Mouse (Mus musculus) heart, postnatal 25 days (tissue): ENCODE results near the gene Slc27a3. TPM values are rescaled to one million over a fixed set of nuclear protein-coding genes. Genes with fewer than 3 reads are reported as not detected.

ENCODE experiments used
- DNase-seq: peaks from one replicate; pipeline ENCODE4 v3.0.0; 2022; ENCODE audit warnings: low spot score
- intact Hi-C: fragments of 180-260 bp; cut with DNase I; formaldehyde crosslinking; loops from one replicate; pipeline ENCODE4 v1.15.1; 2025
- total RNA-seq, 2 experiments: library from RNA; stranded (reverse); gene quantifications; 2 replicates each; pipeline ENCODE4 v1.2.3; 2021

The Slc27a3 gene
- total RNA-seq, 2 experiments from 2014 or later = 0.78 to 1.4 TPM

GRCm38 (mm10) chr3:90392661-90393060 lies 2.9 kb upstream of the Slc27a3 start:
- intact Hi-C loops = no loop called here
- DNase-seq = no peak

GRCm38 (mm10) chr3:90391941-90392340 lies 2.2 kb upstream of the Slc27a3 start:
- intact Hi-C loops = no loop called here
- DNase-seq = no peak

DNA sequence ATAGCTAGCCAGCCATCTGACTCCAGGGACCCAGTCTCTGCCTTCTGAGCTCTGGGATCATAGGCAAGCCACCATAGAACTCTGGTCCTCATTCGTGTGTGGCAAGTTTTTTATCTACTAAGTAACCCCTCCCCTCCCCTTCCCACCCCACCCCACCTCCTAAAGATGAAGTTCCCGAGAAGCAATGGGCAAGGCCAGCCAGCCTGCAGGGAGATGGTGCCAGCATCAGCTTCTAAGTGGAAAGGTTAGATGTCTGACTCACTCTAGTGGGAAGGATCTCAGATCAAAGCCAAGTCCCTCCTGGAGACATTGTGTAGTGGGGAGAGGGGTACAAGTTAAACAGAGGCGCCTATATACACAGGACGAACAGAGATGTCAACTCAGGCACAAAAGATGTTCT lies 1.3 kb upstream of the Slc27a3 start:
- intact Hi-C loops = no loop called here
- DNase-seq = no peak

DNA sequence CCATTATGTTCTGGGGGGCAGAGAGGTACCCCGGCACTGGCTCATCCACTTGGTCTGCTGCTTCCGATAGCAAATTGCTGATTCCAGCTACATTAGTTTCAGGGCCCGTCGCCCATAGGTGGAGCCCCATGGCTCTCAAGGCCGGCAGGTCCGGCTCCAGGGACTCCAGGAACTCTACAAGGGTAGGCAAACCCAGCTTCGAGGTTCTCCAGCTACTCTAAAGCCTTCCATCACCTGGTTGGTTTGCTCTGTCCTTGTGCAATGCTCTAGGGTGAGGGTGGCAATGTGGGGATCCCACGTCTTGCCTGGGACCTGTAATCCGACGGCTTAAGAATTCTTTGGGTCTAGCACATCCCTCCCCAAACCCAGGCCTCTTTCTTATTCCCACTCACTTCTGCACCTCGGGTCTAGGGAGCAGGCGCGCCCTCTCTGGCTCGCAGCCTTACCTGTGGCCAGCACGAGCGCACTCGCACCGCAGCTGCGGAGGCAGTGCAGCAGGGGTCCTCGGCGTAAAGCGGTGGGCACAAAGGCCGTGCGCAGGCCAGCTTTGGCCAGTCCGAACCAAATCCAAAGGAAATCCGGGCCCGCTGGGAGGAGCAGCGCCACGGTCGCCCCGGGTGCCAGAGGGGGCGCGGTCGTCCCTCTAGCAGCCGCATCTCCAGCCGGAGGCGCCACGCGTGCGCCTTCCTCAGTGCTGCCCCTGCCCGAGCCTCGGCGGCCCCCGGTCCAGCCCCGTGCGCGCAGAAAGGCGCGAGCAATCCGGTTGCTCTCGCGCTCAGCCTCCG lies 820 bp downstream of the Slc27a3 start:
- intact Hi-C loops = no loop called here
- DNase-seq = peak; percentile 10

DNA sequence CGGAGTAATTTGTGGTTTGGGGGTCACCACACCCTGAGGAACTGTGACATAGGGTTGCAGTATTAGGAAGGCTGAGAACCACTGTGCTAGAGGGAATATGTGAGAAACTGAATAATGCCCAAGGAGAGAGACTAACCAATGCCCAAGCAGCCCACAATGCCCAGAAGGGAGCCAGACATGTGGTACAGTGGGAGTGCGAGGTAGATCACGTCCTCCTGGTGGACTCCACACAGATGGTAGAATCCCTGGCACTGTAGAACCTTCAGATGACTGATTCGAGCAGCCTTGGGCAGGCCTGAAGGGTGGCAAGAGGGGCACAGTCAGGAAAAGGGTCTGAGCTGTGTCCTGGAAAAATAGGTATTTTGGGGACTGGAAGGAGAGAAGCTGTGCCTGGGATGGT lies 1.5 kb downstream of the Slc27a3 start:
- intact Hi-C loops = no loop called here
- no peak for DNase-seq

- no peak for DNase-seq
- intact Hi-C loops = no loop called here
Observed at GRCm38 (mm10) chr3:90387483-90387882, 2.3 kb downstream of the Slc27a3 start.

GRCm38 (mm10) chr3:90386817-90387216 lies 2.9 kb downstream of the Slc27a3 start:
- DNase-seq = no peak
- intact Hi-C loops = no loop called here

DNA sequence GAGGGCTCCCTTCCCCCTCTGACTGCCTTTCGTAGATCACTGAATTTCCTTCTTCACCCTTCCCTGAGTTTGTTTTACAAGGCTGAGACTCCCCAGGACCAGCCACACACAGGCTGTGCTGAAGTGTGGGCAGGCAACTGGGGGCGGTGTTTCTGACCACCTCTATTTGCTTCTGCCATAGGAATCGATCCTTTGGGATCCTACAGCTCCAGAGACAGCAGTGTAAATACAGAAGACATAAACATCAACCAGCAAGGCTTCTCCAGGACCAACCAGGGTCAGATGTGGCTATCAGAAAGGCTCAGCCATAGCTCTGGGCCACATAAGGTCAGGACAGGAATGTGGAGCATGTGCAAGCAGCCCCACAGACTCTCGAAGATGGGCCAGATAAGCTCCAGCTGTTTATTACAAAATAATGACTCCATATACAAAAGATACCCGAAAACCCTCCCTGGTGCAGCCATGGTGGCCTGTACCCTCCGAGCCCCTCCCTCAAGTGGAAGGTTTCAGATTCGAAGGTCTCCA lies 4.8 kb downstream of the Slc27a3 start:
- intact Hi-C loops = no loop called here
- no peak for DNase-seq

DNA sequence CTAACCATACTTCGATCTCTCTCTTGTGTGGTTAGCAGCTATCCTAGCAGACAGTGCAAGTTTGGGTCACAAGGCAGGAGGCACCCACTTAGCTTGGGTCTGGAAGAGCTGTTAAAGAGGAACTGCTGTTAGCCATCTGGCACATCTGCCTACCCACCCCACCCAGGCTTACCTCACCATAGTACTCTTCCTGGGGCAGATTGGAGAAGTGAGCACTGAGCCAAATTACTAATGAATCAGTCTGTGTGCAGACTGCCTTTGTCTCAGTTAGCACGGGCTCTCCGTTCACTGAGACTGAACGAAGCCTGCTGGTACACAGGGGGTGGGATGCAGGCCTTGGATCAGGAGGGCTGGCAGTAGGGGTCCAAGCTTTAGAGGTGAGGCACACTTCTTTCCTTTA lies 6.0 kb downstream of the Slc27a3 start:
- no peak for DNase-seq
- intact Hi-C loops = no loop called here

DNA sequence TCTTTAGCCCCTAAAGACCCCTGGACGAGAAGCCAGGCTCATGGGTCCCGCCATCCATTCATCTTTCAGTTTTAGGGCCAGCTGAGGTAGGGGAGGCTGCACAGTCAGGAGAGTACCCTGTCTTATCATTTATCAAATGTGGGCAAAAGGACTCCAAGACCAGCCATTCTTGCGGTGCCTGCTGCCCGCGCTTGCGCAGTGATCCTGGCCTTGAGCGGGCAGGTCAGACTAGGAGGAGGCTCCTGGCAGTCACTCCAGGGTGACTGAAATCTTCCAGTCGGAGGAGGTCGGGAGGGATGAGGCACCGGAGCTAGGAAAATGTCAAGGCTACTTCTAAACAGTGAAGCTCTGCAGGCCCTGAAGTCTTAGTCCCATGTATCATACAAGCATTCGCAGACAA lies 8.0 kb downstream of the Slc27a3 start:
- intact Hi-C loops = no loop called here
- DNase-seq = no peak

- no peak for DNase-seq
- intact Hi-C loops = no loop called here
Observed at GRCm38 (mm10) chr3:90378496-90378895, 11.2 kb downstream of the Slc27a3 start.

DNA sequence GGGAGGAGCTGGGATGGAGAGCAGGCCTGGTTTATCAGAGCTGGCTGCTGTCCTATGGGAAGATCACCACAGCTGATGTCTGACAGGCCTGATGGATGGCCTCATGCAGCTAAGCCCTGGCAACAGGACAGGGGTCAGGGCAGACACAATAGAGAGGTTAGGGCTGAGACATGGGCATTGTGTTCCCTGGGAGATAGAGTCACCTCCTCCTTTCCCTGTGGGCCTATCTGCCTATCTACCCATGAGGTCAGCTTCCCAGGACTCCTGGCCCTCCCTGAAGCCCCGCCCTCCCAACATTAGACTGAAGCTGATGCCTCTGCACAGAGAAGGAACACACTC lies 13.5 kb downstream of the Slc27a3 start:
- intact Hi-C loops = no loop called here
- DNase-seq = no peak

DNA sequence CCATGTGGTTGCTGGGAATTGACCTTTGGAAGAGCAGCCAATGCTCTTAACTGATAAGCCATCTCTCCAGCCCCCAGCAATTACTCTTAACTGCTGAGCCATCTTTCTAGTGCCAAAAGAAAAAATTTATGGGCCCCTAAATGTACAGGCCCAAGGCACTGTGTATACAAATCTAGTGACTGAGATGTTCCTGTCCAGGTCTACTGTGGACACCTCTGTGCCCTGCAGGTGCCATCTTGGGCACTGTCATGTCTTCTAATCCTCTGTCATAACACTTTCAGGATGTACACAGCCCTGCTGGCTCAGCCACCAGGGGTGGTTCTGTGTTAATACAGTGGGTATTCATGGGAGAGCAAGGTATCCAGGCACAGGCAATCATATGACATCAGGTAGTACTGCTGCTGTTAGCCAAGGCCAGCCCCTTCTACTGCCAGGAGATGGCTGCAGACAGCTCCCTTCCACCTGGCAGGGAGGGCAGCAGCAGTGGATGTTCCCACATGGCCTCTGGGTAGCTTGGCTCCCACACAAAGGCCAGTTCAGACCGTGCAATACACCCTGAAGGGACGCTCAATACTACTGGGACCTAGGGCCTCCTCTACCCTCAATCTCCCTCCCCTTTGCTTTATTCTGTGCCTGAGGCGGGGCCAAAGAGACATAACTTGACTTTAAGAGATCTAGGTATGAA lies 14.0 kb downstream of the Slc27a3 start:
- intact Hi-C loops = no loop called here
- no peak for DNase-seq

DNA sequence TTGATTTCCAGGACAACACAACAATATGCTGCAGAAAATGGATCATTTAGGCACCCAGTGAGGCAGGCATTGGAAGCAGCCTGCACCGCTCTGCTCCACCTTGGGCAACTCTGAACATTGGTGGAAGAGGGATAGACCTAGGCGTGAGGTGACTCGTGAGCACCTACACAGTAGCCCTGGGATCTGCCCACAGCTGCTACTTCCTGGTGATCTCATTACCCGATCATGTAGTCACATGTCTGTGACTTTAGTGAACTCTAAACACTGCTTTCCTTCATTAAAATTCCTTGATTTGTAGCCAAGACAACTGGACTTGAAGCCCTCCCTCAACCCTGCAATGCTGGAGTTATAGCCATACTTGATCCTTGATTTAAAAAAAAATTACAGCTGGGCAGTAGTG lies 15.4 kb downstream of the Slc27a3 start:
- no peak for DNase-seq
- intact Hi-C loops = no loop called here

- DNase-seq = peak; percentile 38
Observed at GRCm38 (mm10) chr3:90373432-90374028, 16.2 kb downstream of the Slc27a3 start.

GRCm38 (mm10) chr3:90372817-90373216 lies 16.9 kb downstream of the Slc27a3 start:
- intact Hi-C loops = loop anchor here (1.0 to 2.0 kb wide), 3 partner anchors 83 to 153 kb away; partner anchors contain the start of gene Dennd4b
- DNase-seq = no peak

More at GRCm38 (mm10) chr3:90373432-90374028, 16.2 kb downstream of the Slc27a3 start:
- intact Hi-C loops = loop anchor here (1.0 to 2.0 kb wide), 3 partner anchors 83 to 153 kb away; partner anchors contain the start of gene Dennd4b

DNA sequence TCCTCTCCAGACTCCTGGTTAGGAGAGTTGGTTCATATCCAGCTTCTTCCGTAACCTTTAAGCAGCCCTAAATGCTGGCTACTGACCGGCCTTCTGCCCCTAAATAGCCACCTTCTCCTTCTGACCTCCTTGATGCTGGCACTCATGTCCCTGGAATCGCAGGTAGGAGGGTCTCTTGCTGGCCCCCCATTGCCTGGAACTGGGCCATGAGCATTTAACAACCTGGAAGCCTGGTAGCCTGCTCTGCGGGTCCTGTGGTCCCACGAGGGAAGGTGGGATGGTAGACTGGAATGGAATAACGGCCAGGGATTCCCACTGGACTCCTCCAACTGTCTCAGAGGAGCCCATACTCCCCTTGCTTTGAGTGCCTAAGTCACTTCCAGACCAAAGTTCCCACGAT lies 17.9 kb downstream of the Slc27a3 start:
- no peak for DNase-seq
- intact Hi-C loops = loop anchor here (2.0 kb wide), 1 partner anchor 107 kb away; the partner anchor contains the start of gene Dennd4b

GRCm38 (mm10) chr3:90369041-90369440 lies 20.7 kb downstream of the Slc27a3 start:
- no peak for DNase-seq
- intact Hi-C loops = no loop called here

- intact Hi-C loops = no loop called here
- DNase-seq = no peak
Observed at GRCm38 (mm10) chr3:90367001-90367632, 22.6 kb downstream of the Slc27a3 start.

DNA sequence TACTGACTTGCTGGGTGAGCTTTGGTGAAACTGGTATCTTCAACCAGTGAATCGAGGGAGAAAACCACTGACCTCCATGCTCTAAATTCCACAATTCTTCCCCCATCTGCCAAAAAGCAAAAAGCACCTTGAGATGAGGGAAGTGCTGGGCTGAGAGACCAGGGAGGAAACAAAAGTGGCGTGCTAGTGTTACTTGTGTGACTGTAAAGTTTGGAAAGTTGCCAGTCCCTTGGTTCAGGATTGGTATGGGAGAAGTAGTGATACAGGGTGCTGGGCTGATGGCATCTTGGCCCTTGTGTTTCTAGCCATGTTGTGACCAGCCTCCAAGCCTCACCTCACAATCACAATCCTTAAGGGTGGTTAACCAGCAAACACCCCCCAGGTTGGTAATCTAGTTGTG lies 27.4 kb downstream of the Slc27a3 start:
- DNase-seq = no peak
- intact Hi-C loops = no loop called here
